Mouse (Mus musculus): ENCODE measurements around the gene Traf2. TPM values are rescaled to one million over a fixed set of nuclear protein-coding genes. Genes with fewer than 3 reads are reported as not detected.

The Traf2 gene
- polyA plus RNA-seq, 1 experiment from 2014 or later: 40.1 TPM

DNA sequence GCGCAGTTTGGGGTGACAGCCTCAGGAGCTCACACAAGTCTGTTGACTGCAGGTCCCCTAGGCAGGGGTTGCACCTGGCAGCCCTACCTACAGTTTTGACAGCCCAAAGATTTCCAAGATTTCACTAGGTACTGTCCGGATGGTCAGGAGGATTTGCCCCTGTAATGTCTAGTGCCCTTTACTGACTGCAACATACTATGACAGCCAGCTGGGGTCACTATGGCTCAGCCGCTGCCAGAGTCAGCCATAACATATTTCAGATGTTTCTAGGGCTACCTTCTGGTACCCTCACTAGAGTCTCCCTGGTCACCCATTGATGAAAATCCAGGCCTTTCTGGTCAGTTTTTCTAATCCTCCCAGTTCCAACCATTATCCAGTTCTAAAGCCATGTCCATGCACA is 36.8 kb downstream of the Traf2 start:
- H3K4me3 ChIP-seq: no peak overlapping the region
- peaks cover 13% of the 10 kb centered on the region for H3K36me3 ChIP-seq (replicated peaks)
- no peaks in the 10 kb centered on the region for H3K9me3 ChIP-seq
- 0 out of 2 replicates have a peak, but pooled peaks cover 4% of the 10 kb centered on the region for H3K4me1 ChIP-seq
- DNase-seq (ENCODE audit: low spot score): no peak
- WGBS: 67% methylated on average over 3 of the region's 3 CpGs
- no peaks in the 10 kb centered on the region for H3K27me3 ChIP-seq (replicated peaks; ENCODE audit: low read depth, poor library complexity, severe bottlenecking)
- H3K27ac ChIP-seq (replicated peaks): no peak overlapping the region

DNA sequence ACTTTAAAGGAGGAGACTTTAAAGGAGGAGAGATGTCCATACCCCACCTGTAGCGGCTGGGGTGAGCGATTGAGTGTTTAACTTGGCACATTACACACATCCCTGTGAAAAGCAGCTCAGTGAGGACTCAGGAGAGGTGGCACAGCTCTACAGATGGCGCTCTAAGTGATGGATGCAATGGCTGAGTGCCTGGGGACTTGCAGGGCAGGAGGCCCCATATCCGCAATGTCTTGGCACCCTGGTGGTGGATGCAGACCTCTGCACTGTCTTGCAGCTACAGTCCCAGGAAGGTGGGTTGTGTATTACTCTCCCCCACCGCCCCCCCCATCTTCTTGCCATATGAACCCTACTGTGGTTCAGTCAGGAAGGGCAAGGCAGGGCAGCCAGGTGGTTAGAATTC is 39.8 kb downstream of the Traf2 start:
- peaks cover 8% of the 10 kb centered on the region for H3K4me1 ChIP-seq
- H3K27me3 ChIP-seq (replicated peaks; ENCODE audit: low read depth, poor library complexity, severe bottlenecking): no peaks in the 10 kb centered on the region
- H3K4me3 ChIP-seq: no peak overlapping the region
- WGBS: 45% methylated on average over 5 of the region's 5 CpGs
- peaks cover 41% of the 10 kb centered on the region for H3K36me3 ChIP-seq (replicated peaks)
- no peaks in the 10 kb centered on the region for H3K9me3 ChIP-seq
- no peak for DNase-seq (ENCODE audit: low spot score)
- no peak overlapping the region for H3K27ac ChIP-seq (replicated peaks)

GRCm38 (mm10) chr2:25505860-25506259 is 40.9 kb downstream of the Traf2 start:
- no peak for DNase-seq (ENCODE audit: low spot score)
- Histone ChIP-seq H3K27me3 (replicated peaks; ENCODE audit: low read depth, poor library complexity, severe bottlenecking) (no peaks in the 10 kb centered on the region), H3K9me3 (no peaks in the 10 kb centered on the region), H3K27ac (replicated peaks) (no peak overlapping the region), H3K36me3 (replicated peaks) (peaks cover 41% of the 10 kb centered on the region), H3K4me1 (peaks cover 17% of the 10 kb centered on the region), H3K4me3 (no peak overlapping the region)
- WGBS: 89% methylated on average over 4 of the region's 4 CpGs

DNA sequence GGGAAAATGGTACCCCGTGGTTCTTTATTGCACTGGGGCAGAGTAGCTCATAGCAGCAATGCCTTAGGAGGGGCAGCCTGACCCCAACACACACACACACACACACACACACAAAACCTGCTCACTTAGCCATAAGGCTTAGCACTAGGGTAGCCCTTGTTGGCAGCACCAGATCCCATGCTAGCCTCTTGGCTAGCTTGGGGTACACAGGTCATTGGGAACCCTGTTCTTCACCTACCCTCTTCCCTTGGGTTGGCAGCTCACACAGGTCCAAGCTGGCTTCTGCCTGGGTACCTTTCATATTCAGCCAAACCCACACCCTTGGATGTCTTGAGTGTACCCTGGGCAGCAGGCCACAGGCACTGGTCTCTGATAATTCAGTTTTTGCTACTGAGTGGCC is 41.7 kb downstream of the Traf2 start:
- no peaks in the 10 kb centered on the region for H3K27me3 ChIP-seq (replicated peaks; ENCODE audit: low read depth, poor library complexity, severe bottlenecking)
- no peak for DNase-seq (ENCODE audit: low spot score)
- WGBS: 90% methylated on average over 1 of the region's 1 CpGs
- no peaks in the 10 kb centered on the region for H3K9me3 ChIP-seq
- H3K27ac ChIP-seq (replicated peaks): no peak overlapping the region
- H3K4me3 ChIP-seq: no peak overlapping the region
- H3K36me3 ChIP-seq (replicated peaks): peaks cover 41% of the 10 kb centered on the region
- peaks cover 20% of the 10 kb centered on the region for H3K4me1 ChIP-seq

GRCm38 (mm10) chr2:25504538-25504937 is 42.2 kb downstream of the Traf2 start:
- no peak overlapping the region for H3K27ac ChIP-seq (replicated peaks)
- no peak overlapping the region for H3K4me3 ChIP-seq
- no peak for DNase-seq (ENCODE audit: low spot score)
- no peaks in the 10 kb centered on the region for H3K27me3 ChIP-seq (replicated peaks; ENCODE audit: low read depth, poor library complexity, severe bottlenecking)
- 95% methylated on average over 19 of the region's 19 CpGs for WGBS
- peaks cover 24% of the 10 kb centered on the region for H3K4me1 ChIP-seq
- peaks cover 41% of the 10 kb centered on the region for H3K36me3 ChIP-seq (replicated peaks)
- H3K9me3 ChIP-seq: no peaks in the 10 kb centered on the region

DNA sequence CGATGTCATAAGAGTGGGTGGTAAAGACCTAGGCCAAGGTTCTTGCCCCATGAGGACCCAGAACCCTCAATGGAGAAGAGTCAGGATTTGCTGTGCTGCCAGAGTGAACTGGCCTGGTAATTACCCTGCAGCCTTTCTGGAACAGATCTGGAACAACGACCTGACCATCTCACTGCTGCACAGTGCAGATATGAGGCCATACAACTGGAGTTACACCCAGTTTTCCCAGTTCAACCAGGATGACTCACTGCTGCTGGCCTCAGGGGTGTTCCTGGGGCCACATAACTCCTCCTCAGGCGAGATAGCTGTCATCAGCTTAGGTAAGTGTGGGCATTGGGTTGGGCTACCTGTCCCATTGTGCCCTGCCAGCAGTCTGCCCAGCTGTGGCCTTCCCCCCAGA is 44.0 kb downstream of the Traf2 start:
- H3K27me3 ChIP-seq (replicated peaks; ENCODE audit: low read depth, poor library complexity, severe bottlenecking): no peaks in the 10 kb centered on the region
- WGBS: 88% methylated on average over 3 of the region's 3 CpGs
- no peak overlapping the region for H3K27ac ChIP-seq (replicated peaks)

DNA sequence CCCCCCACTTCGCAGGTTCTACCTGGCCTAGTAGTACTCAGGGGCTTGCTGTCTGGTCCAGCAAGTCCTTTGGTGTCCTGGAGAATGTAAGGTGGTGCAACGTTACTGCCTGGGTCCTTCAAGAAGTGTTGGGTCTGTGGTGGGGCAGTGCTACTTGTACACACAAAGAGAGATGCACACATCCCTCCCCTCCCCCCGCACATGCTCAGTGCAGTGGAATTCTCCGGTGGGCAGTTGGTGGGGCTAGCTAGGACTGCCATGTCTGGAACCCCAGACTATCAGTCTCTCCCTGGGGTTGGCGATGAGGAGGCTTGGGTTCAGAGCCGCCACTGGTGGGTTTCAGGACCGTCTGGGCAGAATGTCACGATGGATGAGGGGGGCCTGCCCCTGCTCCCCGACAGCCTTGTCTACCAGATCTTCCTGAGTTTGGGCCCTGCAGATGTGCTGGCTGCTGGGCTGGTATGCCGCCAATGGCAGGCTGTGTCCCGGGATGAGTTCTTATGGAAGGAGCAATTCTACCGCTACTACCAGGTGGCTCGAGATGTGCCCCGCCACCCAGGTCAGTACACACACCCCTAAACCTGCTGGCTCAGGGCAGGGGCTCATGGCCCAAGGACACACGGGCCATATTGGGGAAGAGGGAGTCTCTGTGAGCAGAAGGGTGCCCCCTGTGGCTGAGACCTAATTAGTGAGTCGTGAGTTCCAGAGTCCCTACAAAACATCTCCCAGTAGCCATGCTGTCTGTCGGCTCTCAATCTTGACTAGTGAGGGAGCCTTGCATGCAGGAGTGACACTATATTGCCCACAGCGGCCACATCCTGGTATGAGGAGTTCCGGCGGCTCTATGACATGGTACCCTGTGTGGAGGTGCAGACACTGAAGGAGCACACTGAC is 44.9 kb downstream of the Traf2 start, which contains the start of gene C8g:
Gene C8g, minus strand, starts transcription at position 127 of the 894 bp plus-strand sequence.
- Histone ChIP-seq H3K27me3 (replicated peaks; ENCODE audit: low read depth, poor library complexity, severe bottlenecking) (no peaks in the 10 kb centered on the region), H3K36me3 (replicated peaks) (peaks cover 41% of the 10 kb centered on the region), H3K4me3 (peak within 1 kb of the TSS; percentile 92), H3K27ac (replicated peaks) (peak within 1 kb of the TSS; percentile 95), H3K9me3 (no peaks in the 10 kb centered on the region), H3K4me1 (peaks cover 30% of the 10 kb centered on the region)
- DNase-seq (ENCODE audit: low spot score): peak; percentile 24
- 80% methylated on average over 20 of the region's 20 CpGs for WGBS

More for the DNA sequence above, 44.0 kb downstream of the Traf2 start:
- Histone ChIP-seq H3K4me3 (peak overlapping the region; percentile 92; the same call in 1 of the 2 replicates), H3K4me1 (peaks cover 30% of the 10 kb centered on the region), H3K9me3 (no peaks in the 10 kb centered on the region), H3K36me3 (replicated peaks) (peaks cover 41% of the 10 kb centered on the region)
- no peak for DNase-seq (ENCODE audit: low spot score)

- H3K36me3 ChIP-seq (replicated peaks): peaks cover 37% of the 10 kb centered on the region
- H3K4me1 ChIP-seq: peaks cover 30% of the 10 kb centered on the region
- H3K27me3 ChIP-seq (replicated peaks; ENCODE audit: low read depth, poor library complexity, severe bottlenecking): no peaks in the 10 kb centered on the region
- WGBS: 1% methylated on average over 44 of the region's 44 CpGs
- peak within 1 kb of the TSS; percentile 92 for H3K4me3 ChIP-seq
- H3K27ac ChIP-seq (replicated peaks): peak within 1 kb of the TSS; percentile 95
- H3K9me3 ChIP-seq: no peaks in the 10 kb centered on the region
- peak; percentile 97 for DNase-seq (ENCODE audit: low spot score)
Measured at GRCm38 (mm10) chr2:25500576-25501405, 45.9 kb downstream of the Traf2 start, which contains the start of gene Fbxw5. Fbxw5 (plus strand) TSS chr2:25500750.

GRCm38 (mm10) chr2:25500071-25500575 is 46.6 kb downstream of the Traf2 start:
- Histone ChIP-seq H3K4me1 (peaks cover 30% of the 10 kb centered on the region), H3K36me3 (replicated peaks) (peaks cover 31% of the 10 kb centered on the region), H3K4me3 (peak overlapping the region; percentile 92), H3K27me3 (replicated peaks; ENCODE audit: low read depth, poor library complexity, severe bottlenecking) (no peaks in the 10 kb centered on the region), H3K9me3 (no peaks in the 10 kb centered on the region), H3K27ac (replicated peaks) (peak overlapping the region; percentile 95)
- no peak for DNase-seq (ENCODE audit: low spot score)
- WGBS: 66% methylated on average over 6 of the region's 6 CpGs

GRCm38 (mm10) chr2:25498622-25499478 is 47.9 kb downstream of the Traf2 start:
- WGBS: 71% methylated on average over 15 of the region's 15 CpGs
- Histone ChIP-seq H3K4me1 (peaks cover 30% of the 10 kb centered on the region), H3K27ac (replicated peaks) (no peak overlapping the region)

GRCm38 (mm10) chr2:25497846-25498575 is 48.7 kb downstream of the Traf2 start:
- 62% methylated on average over 6 of the region's 6 CpGs for WGBS
- Histone ChIP-seq H3K27ac (replicated peaks) (no peak overlapping the region; the same call in 1 of the 2 replicates), H3K4me3 (no peak overlapping the region), H3K36me3 (replicated peaks) (peaks cover 9% of the 10 kb centered on the region), H3K9me3 (no peaks in the 10 kb centered on the region), H3K27me3 (replicated peaks; ENCODE audit: low read depth, poor library complexity, severe bottlenecking) (no peaks in the 10 kb centered on the region), H3K4me1 (peaks cover 30% of the 10 kb centered on the region)
- no peak for DNase-seq (ENCODE audit: low spot score)

More at GRCm38 (mm10) chr2:25498622-25499478, 47.9 kb downstream of the Traf2 start:
- Histone ChIP-seq H3K4me3 (0 out of 2 replicates have a peak overlapping the region, but pooled peaks have one; percentile 8), H3K27me3 (replicated peaks; ENCODE audit: low read depth, poor library complexity, severe bottlenecking) (no peaks in the 10 kb centered on the region), H3K9me3 (no peaks in the 10 kb centered on the region), H3K36me3 (replicated peaks) (peaks cover 18% of the 10 kb centered on the region)
- no peak for DNase-seq (ENCODE audit: low spot score)

Data from embryonic facial prominence, embryonic 10.5 days (tissue).